Mouse (Mus musculus) neural tube, embryonic 12.5 days (tissue): Measurements from ENCODE around the gene Mrtfb. TPM values are rescaled to one million over a fixed set of nuclear protein-coding genes. Genes with fewer than 3 reads are reported as not detected.

ENCODE experiments used
- ATAC-seq: fragments of 200-750 bp; cut with Nextera tagmentation; 2 replicates; pipeline ENCODE4 v1.8.0; 2017; ENCODE audit warnings: low read depth, mild to moderate bottlenecking, moderate TSS enrichment, moderate library complexity; ENCODE audit not compliant: low FRiP score
- H3K27ac ChIP-seq: fragments of 300-500 bp; sonication (generic); 2 replicates; pipeline ENCODE4 v1.5.1; 2016
- H3K27me3 ChIP-seq: fragments of 300-500 bp; sonication (generic); replicated peaks from 2 replicates; pipeline ENCODE4 v1.6.1; 2016; ENCODE audit warnings: mild to moderate bottlenecking
- H3K36me3 ChIP-seq: fragments of 300-500 bp; sonication (generic); 2 replicates; pipeline ENCODE4 v1.6.1; 2016; ENCODE audit warnings: mild to moderate bottlenecking
- H3K4me1 ChIP-seq: fragments of 300-500 bp; sonication (generic); 2 replicates; pipeline ENCODE4 v1.6.1; 2016
- H3K4me2 ChIP-seq: fragments of 300-500 bp; sonication (generic); replicated peaks from 2 replicates; pipeline ENCODE4 v1.6.1; 2016; ENCODE audit warnings: mild to moderate bottlenecking
- H3K4me3 ChIP-seq: fragments of 300-500 bp; sonication (generic); 2 replicates; pipeline ENCODE4 v1.5.1; 2016
- H3K9ac ChIP-seq: fragments of 300-500 bp; sonication (generic); 2 replicates; pipeline ENCODE4 v1.6.1; 2016; ENCODE audit warnings: mild to moderate bottlenecking
- H3K9me3 ChIP-seq: fragments of 300-500 bp; sonication (generic); 2 replicates; pipeline ENCODE4 v1.6.1; 2016; ENCODE audit warnings: mild to moderate bottlenecking
- WGBS: fragments of 180-500 bp; shearing (Covaris S2); methylation state at CpG from one replicate; pipeline ENCODE4 v1.1.7; 2016; 5-methylcytosine and 5-hydroxymethylcytosine counted together
- polyA plus RNA-seq: library from polyadenylated mRNA; unstranded; fragments of >200 nt; fragmentation: Nextera tagmentation; extraction: Ambion mirVana; gene quantifications from 2 replicates; pipeline ENCODE4 v1.2.1, GENCODE M21; 2016

Gene Mrtfb
- polyA plus RNA-seq, 1 experiment from 2014 or later: 14.8 TPM

GRCm38 (mm10) chr16:13359405-13359858 lies 103.2 kb downstream of the Mrtfb start:
- no peak for ATAC-seq
- Histone ChIP-seq H3K27me3 (no peaks in the 10 kb centered on the region), H3K4me1 (peaks cover 13% of the 10 kb centered on the region), H3K36me3 (no peaks in the 10 kb centered on the region), H3K4me2 (peak overlapping the region; percentile 20; the same call in 1 of the 2 replicates), H3K27ac (no peak overlapping the region), H3K9ac (no peak overlapping the region), H3K9me3 (no peaks in the 10 kb centered on the region), H3K4me3 (no peak overlapping the region)
- WGBS: 64% methylated on average over 9 of the region's 9 CpGs

GRCm38 (mm10) chr16:13360208-13360607 lies 103.9 kb downstream of the Mrtfb start:
- H3K9ac ChIP-seq: no peak overlapping the region
- no peak overlapping the region for H3K4me3 ChIP-seq
- H3K4me1 ChIP-seq: peaks cover 13% of the 10 kb centered on the region
- H3K36me3 ChIP-seq: no peaks in the 10 kb centered on the region
- no peaks in the 10 kb centered on the region for H3K9me3 ChIP-seq
- no peaks in the 10 kb centered on the region for H3K27me3 ChIP-seq
- no peak for ATAC-seq
- no peak overlapping the region for H3K4me2 ChIP-seq
- no peak overlapping the region for H3K27ac ChIP-seq

- Histone ChIP-seq H3K36me3 (no peaks in the 10 kb centered on the region), H3K27ac (no peak overlapping the region), H3K27me3 (no peaks in the 10 kb centered on the region), H3K9ac (no peak overlapping the region), H3K4me3 (no peak overlapping the region), H3K4me1 (peaks cover 13% of the 10 kb centered on the region), H3K9me3 (no peaks in the 10 kb centered on the region), H3K4me2 (no peak overlapping the region)
- WGBS: 92% methylated on average over 5 of the region's 5 CpGs
- ATAC-seq: no peak
Measured at GRCm38 (mm10) chr16:13360835-13361234, 104.6 kb downstream of the Mrtfb start.

- H3K4me2 ChIP-seq: no peak overlapping the region
Measured at GRCm38 (mm10) chr16:13363141-13363540, 106.9 kb downstream of the Mrtfb start.

GRCm38 (mm10) chr16:13364145-13364544 lies 107.9 kb downstream of the Mrtfb start:
- Histone ChIP-seq H3K27ac (no peak overlapping the region), H3K36me3 (no peaks in the 10 kb centered on the region), H3K4me1 (0 out of 2 replicates have a peak, but pooled peaks cover 5% of the 10 kb centered on the region), H3K9me3 (no peaks in the 10 kb centered on the region), H3K4me2 (no peak overlapping the region), H3K4me3 (no peak overlapping the region), H3K27me3 (no peaks in the 10 kb centered on the region), H3K9ac (no peak overlapping the region)
- 74% methylated on average over 3 of the region's 3 CpGs for WGBS
- ATAC-seq: no peak

More at GRCm38 (mm10) chr16:13363141-13363540, 106.9 kb downstream of the Mrtfb start:
- WGBS: 81% methylated on average over 5 of the region's 5 CpGs
- Histone ChIP-seq H3K4me1 (peaks cover 9% of the 10 kb centered on the region; the same call in 1 of the 2 replicates), H3K27ac (no peak overlapping the region), H3K27me3 (no peaks in the 10 kb centered on the region), H3K36me3 (no peaks in the 10 kb centered on the region), H3K9me3 (no peaks in the 10 kb centered on the region), H3K4me3 (no peak overlapping the region), H3K9ac (no peak overlapping the region)
- ATAC-seq: no peak

- H3K4me2 ChIP-seq: no peak overlapping the region
- H3K27ac ChIP-seq: no peak overlapping the region
- no peaks in the 10 kb centered on the region for H3K36me3 ChIP-seq
- 75% methylated on average over 1 of the region's 1 CpGs for WGBS
- H3K9me3 ChIP-seq: no peaks in the 10 kb centered on the region
- H3K9ac ChIP-seq: no peak overlapping the region
- H3K4me3 ChIP-seq: no peak overlapping the region
- 0 out of 2 replicates have a peak, but pooled peaks cover 5% of the 10 kb centered on the region for H3K4me1 ChIP-seq
- ATAC-seq: no peak
- H3K27me3 ChIP-seq: no peaks in the 10 kb centered on the region
Measured at GRCm38 (mm10) chr16:13366256-13366655, 110.0 kb downstream of the Mrtfb start.

GRCm38 (mm10) chr16:13366802-13367465 lies 110.7 kb downstream of the Mrtfb start:
- peaks cover 9% of the 10 kb centered on the region; the same call in 1 of the 2 replicates for H3K4me1 ChIP-seq
- ATAC-seq: no peak
- no peaks in the 10 kb centered on the region for H3K9me3 ChIP-seq
- no peaks in the 10 kb centered on the region for H3K27me3 ChIP-seq
- 35% methylated on average over 4 of the region's 4 CpGs for WGBS
- no peak overlapping the region for H3K27ac ChIP-seq
- H3K4me2 ChIP-seq: no peak overlapping the region
- H3K36me3 ChIP-seq: no peaks in the 10 kb centered on the region
- H3K9ac ChIP-seq: no peak overlapping the region
- H3K4me3 ChIP-seq: no peak overlapping the region

GRCm38 (mm10) chr16:13367466-13367856 lies 111.2 kb downstream of the Mrtfb start:
- Histone ChIP-seq H3K27me3 (no peaks in the 10 kb centered on the region), H3K9me3 (no peaks in the 10 kb centered on the region), H3K4me3 (no peak overlapping the region), H3K4me1 (peaks cover 11% of the 10 kb centered on the region; the same call in 1 of the 2 replicates), H3K36me3 (no peaks in the 10 kb centered on the region), H3K9ac (no peak overlapping the region), H3K27ac (no peak overlapping the region), H3K4me2 (no peak overlapping the region)
- 67% methylated on average over 2 of the region's 2 CpGs for WGBS
- no peak for ATAC-seq

- Histone ChIP-seq H3K4me1 (peaks cover 11% of the 10 kb centered on the region; the same call in 1 of the 2 replicates), H3K27ac (no peak overlapping the region), H3K27me3 (no peaks in the 10 kb centered on the region), H3K4me2 (no peak overlapping the region), H3K9ac (no peak overlapping the region), H3K9me3 (no peaks in the 10 kb centered on the region), H3K4me3 (no peak overlapping the region), H3K36me3 (no peaks in the 10 kb centered on the region)
- ATAC-seq: no peak
- WGBS: 91% methylated on average over 1 of the region's 1 CpGs
Measured at GRCm38 (mm10) chr16:13368645-13369044, 112.4 kb downstream of the Mrtfb start.

GRCm38 (mm10) chr16:13371740-13372287 lies 115.5 kb downstream of the Mrtfb start:
- Histone ChIP-seq H3K9me3 (no peaks in the 10 kb centered on the region), H3K4me1 (peaks cover 11% of the 10 kb centered on the region; the same call in 1 of the 2 replicates), H3K27ac (no peak overlapping the region), H3K36me3 (no peaks in the 10 kb centered on the region), H3K4me2 (0 out of 2 replicates have a peak overlapping the region, but pooled peaks have one; percentile 17), H3K9ac (no peak overlapping the region), H3K27me3 (no peaks in the 10 kb centered on the region), H3K4me3 (no peak overlapping the region)
- ATAC-seq: peak; percentile 88
- 32% methylated on average over 11 of the region's 11 CpGs for WGBS

- 94% methylated on average over 8 of the region's 8 CpGs for WGBS
- H3K27me3 ChIP-seq: no peaks in the 10 kb centered on the region
- H3K4me3 ChIP-seq: no peak overlapping the region
- H3K9me3 ChIP-seq: no peaks in the 10 kb centered on the region
- H3K27ac ChIP-seq: no peak overlapping the region
- H3K9ac ChIP-seq: no peak overlapping the region
- H3K4me2 ChIP-seq: no peak overlapping the region
- ATAC-seq: no peak
- H3K36me3 ChIP-seq: no peaks in the 10 kb centered on the region
- peaks cover 6% of the 10 kb centered on the region; the same call in 1 of the 2 replicates for H3K4me1 ChIP-seq
Measured at GRCm38 (mm10) chr16:13372899-13373533, 116.7 kb downstream of the Mrtfb start.

GRCm38 (mm10) chr16:13376947-13377486 lies 120.7 kb downstream of the Mrtfb start:
- no peaks in the 10 kb centered on the region for H3K9me3 ChIP-seq
- WGBS: 91% methylated on average over 7 of the region's 7 CpGs
- H3K4me1 ChIP-seq: 0 out of 2 replicates have a peak, but pooled peaks cover under 1% of the 10 kb centered on the region
- ATAC-seq: no peak
- H3K27me3 ChIP-seq: no peaks in the 10 kb centered on the region
- H3K4me2 ChIP-seq: no peak overlapping the region
- no peak overlapping the region for H3K27ac ChIP-seq
- no peaks in the 10 kb centered on the region for H3K36me3 ChIP-seq
- H3K4me3 ChIP-seq: no peak overlapping the region
- H3K9ac ChIP-seq: no peak overlapping the region
